Mouse (Mus musculus) B cell, adult 62 days (primary cell): ENCODE data around the gene Tas2r143. TPM values are rescaled to one million over a fixed set of nuclear protein-coding genes. Genes with fewer than 3 reads are reported as not detected.

ENCODE experiments used
- total RNA-seq: library from RNA; stranded (reverse); gene quantifications from 4 replicates; pipeline ENCODE4 v1.2.4, GENCODE M21; 2023

Tas2r143 gene
- total RNA-seq: 0.69 to 2.1 TPM (median 0.69 TPM) in 3 of 4 replicates, not detected in the other

GRCm38 (mm10) chr6:42399938-42400337, at the start of gene Tas2r143:
Gene Tas2r143 (plus strand): TSS chr6:42400238.

DNA sequence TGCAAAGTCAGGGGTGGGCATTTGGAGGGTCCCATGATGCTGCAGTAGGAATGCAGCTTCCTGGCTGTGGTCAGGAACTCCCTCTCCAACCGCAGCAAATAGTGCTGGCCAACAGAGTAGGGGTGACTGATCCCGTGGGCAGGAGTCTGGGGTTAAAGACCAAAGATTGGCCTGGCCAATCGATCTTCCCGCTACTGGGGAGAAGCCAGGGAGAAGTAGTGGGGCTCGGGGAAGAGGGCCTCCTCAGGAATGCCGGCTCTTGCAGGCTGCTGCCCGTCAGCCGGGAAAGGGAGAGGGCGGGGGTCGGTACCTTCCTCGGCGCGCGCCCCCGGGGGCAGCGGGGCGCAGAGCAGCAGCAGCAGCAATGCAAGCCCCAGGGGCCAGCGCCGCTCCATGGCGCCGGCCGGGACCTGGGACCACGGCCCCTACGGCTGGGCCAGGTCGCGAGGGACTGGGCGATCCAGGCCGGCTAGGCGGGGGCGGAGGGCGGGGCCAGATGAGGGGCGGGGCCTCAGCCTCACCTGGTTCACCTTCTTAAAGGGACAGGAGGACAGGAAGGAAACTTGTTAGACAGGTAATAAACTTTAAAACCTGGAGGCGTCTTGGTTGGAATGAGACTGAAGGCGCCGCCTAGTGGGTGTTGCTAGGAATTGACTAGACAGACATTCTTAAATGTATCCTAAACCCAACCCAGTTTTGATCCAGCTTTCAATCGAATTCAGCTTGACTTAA, 27.1 kb upstream of the Tas2r143 start, which contains the start of gene Epha1:
Gene Epha1, minus strand, starts transcription at position 453 of the 732 bp plus-strand sequence.

DNA sequence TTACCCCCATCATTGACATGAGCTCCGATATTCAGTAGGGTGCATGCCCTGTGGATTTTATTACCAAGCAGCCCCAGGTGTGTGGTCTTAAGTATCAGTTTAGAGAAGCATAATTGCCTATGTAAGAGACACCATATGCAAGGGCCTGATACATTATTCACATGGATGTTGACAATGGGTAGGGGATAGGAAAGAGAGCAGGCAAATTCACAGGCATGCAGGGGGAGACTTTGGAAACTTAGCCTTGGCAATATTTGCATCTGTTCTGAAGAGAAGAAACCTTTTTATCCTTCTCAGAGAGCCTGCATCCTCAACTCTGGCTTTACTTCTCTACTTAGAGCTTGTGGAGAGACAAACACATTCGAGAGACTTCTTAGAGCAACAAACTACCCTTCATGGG, 5.1 kb downstream of the Tas2r143 start, which contains the start of gene Tas2r135:
Gene Tas2r135, plus strand, starts transcription at position 301 of the 400 bp plus-strand sequence.

DNA sequence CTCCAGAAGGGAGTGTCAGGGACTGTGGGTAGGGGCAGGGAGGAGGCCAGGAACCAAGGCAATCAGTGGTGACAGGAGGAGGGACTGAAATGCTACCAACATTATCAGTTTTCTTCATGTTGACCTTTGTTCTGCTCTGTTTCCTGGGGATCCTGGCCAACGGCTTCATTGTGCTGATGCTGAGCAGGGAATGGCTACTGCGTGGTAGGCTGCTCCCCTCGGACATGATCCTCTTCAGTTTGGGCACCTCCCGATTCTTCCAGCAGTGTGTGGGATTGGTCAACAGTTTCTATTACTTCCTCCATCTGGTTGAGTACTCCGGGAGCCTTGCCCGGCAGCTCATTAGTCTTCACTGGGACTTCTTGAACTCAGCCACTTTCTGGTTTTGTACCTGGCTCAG, 34.4 kb downstream of the Tas2r143 start, which contains the start of gene Tas2r126:
Gene Tas2r126, plus strand, starts transcription at position 90 of the 400 bp plus-strand sequence.

Other genes starting within 250 kb of the Tas2r143 start
- not detected in 4 replicates for gene Tas2r144, start 184.9 kb upstream of the Tas2r143 start, total RNA-seq
- 2.4 to 7.9 TPM (median 7.5 TPM) in 4 replicates for gene Gstk1, start 154.3 kb upstream of the Tas2r143 start, total RNA-seq
- gene Tmem139, start 138.3 kb upstream of the Tas2r143 start, total RNA-seq: not detected in 4 replicates
- gene Casp2, start 135.3 kb upstream of the Tas2r143 start, total RNA-seq: 114 to 127 TPM (median 123 TPM) in 4 replicates
- gene Clcn1, start 113.6 kb upstream of the Tas2r143 start, total RNA-seq: 1.8 to 2.6 TPM (median 2.1 TPM) in 4 replicates
- gene Fam131b, start 75.6 kb upstream of the Tas2r143 start, total RNA-seq: not detected in 4 replicates
- 66.3 to 88.0 TPM (median 82.7 TPM) in 4 replicates for gene Zyx, start 50.6 kb upstream of the Tas2r143 start, total RNA-seq
- 0.18 to 0.25 TPM in 2 of 4 replicates, not detected in the others for gene Epha1, start 27.0 kb upstream of the Tas2r143 start, total RNA-seq
- gene Tas2r135, start 5.2 kb downstream of the Tas2r143 start, total RNA-seq: 1.3 TPM in 2 of 4 replicates, not detected in the others
- 0.66 to 0.88 TPM in 2 of 4 replicates, not detected in the others for gene Tas2r126, start 34.3 kb downstream of the Tas2r143 start, total RNA-seq
- gene Olfr458, start 65.0 kb downstream of the Tas2r143 start, total RNA-seq: not detected in 4 replicates
- gene Olfr457, start 76.1 kb downstream of the Tas2r143 start, total RNA-seq: not detected in 4 replicates
- not detected in 4 replicates for gene Olfr456, start 87.0 kb downstream of the Tas2r143 start, total RNA-seq
- gene Olfr455, start 147.3 kb downstream of the Tas2r143 start, total RNA-seq: not detected in 4 replicates
- not detected in 4 replicates for gene Tcaf3, start 197.5 kb downstream of the Tas2r143 start, total RNA-seq
- not detected in 4 replicates for gene Tcaf2, start 245.0 kb downstream of the Tas2r143 start, total RNA-seq